Mouse (Mus musculus): ENCODE results near the gene Anapc15-ps. TPM values are rescaled to one million over a fixed set of nuclear protein-coding genes. Genes with fewer than 3 reads are reported as not detected.

Gene Anapc15-ps
- polyA plus RNA-seq, 1 experiment = 0.37 TPM

GRCm38 (mm10) chr10:95704847-95705246 is 31.6 kb upstream of the Anapc15-ps start:
- Histone ChIP-seq H3K79me2 (ENCODE audit: control insufficient read depth, insufficient read depth) (no peaks in the 10 kb centered on the region), H3K4me3 (no peak overlapping the region), H3K36me3 (ENCODE audit: control insufficient read depth, insufficient read depth) (no peaks in the 10 kb centered on the region), H3K4me2 (ENCODE audit: low read depth) (no peak overlapping the region), H3K27me3 (ENCODE audit: control insufficient read depth, insufficient read depth, insufficient read length) (no peaks in the 10 kb centered on the region), H3ac (ENCODE audit: control insufficient read depth, insufficient read length) (no peak overlapping the region)
- TF ChIP-seq TCF3 (IDR thresholded peaks at IDR 0.05; ENCODE audit: insufficient read length, low read depth) (no peak), MYOG (IDR thresholded peaks at IDR 0.05; ENCODE audit: control insufficient read depth in 1 of 3, insufficient read depth in 1 of 3, insufficient read length in 2 of 3, low read depth in 2 of 3) (no peak), SRF (IDR thresholded peaks at IDR 0.05; ENCODE audit: control insufficient read depth, insufficient read length, low read depth) (no peak), POLR2A (IDR thresholded peaks at IDR 0.05; ENCODE audit: insufficient read length, low read depth) (no peak), MAX (IDR thresholded peaks at IDR 0.05; ENCODE audit: low read depth) (no peak), POLR2AphosphoS2 (IDR thresholded peaks at IDR 0.05; ENCODE audit: insufficient read length, low read depth) (no peak), E2F4 (IDR thresholded peaks at IDR 0.05; ENCODE audit: insufficient read depth) (no peak), MYOD1 (IDR thresholded peaks at IDR 0.05; ENCODE audit: control insufficient read depth in 1 of 3, insufficient read length in 2 of 3, low read depth in 2 of 3) (no peak), REST (IDR thresholded peaks at IDR 0.05; ENCODE audit: insufficient read depth, insufficient read length) (no peak), USF1 (IDR thresholded peaks at IDR 0.05; ENCODE audit: low read depth) (no peak)

- no peak for TF ChIP-seq POLR2A (IDR thresholded peaks at IDR 0.05; ENCODE audit: insufficient read length, low read depth)
- peak in 2 of 3 experiments; percentile 3 to 61 for TF ChIP-seq MYOD1 (IDR thresholded peaks at IDR 0.05; ENCODE audit: control insufficient read depth in 1 of 3, insufficient read length in 2 of 3, low read depth in 2 of 3)
- Histone ChIP-seq H3K27me3 (ENCODE audit: control insufficient read depth, insufficient read depth, insufficient read length) (no peaks in the 10 kb centered on the region), H3K4me2 (ENCODE audit: low read depth) (no peak overlapping the region), H3K36me3 (ENCODE audit: control insufficient read depth, insufficient read depth) (no peaks in the 10 kb centered on the region), H3K79me2 (ENCODE audit: control insufficient read depth, insufficient read depth) (no peaks in the 10 kb centered on the region), H3K4me3 (no peak overlapping the region), H3ac (ENCODE audit: control insufficient read depth, insufficient read length) (no peak overlapping the region)
Observed at GRCm38 (mm10) chr10:95703730-95704129, 30.5 kb upstream of the Anapc15-ps start.

GRCm38 (mm10) chr10:95700422-95700821 is 27.2 kb upstream of the Anapc15-ps start:
- Histone ChIP-seq H3ac (ENCODE audit: control insufficient read depth, insufficient read length) (no peak overlapping the region), H3K79me2 (ENCODE audit: control insufficient read depth, insufficient read depth) (no peaks in the 10 kb centered on the region), H3K4me3 (no peak overlapping the region), H3K4me2 (ENCODE audit: low read depth) (no peak overlapping the region), H3K27me3 (ENCODE audit: control insufficient read depth, insufficient read depth, insufficient read length) (no peaks in the 10 kb centered on the region), H3K36me3 (ENCODE audit: control insufficient read depth, insufficient read depth) (no peaks in the 10 kb centered on the region)
- TF ChIP-seq E2F4 (IDR thresholded peaks at IDR 0.05; ENCODE audit: insufficient read depth) = no peak
- no peak for TF ChIP-seq POLR2A (IDR thresholded peaks at IDR 0.05; ENCODE audit: insufficient read length, low read depth)
- no peak for TF ChIP-seq POLR2AphosphoS2 (IDR thresholded peaks at IDR 0.05; ENCODE audit: insufficient read length, low read depth)
- no peak for TF ChIP-seq MAX (IDR thresholded peaks at IDR 0.05; ENCODE audit: low read depth)
- TF ChIP-seq SRF (IDR thresholded peaks at IDR 0.05; ENCODE audit: control insufficient read depth, insufficient read length, low read depth) = no peak
- no peak for TF ChIP-seq TCF12 (IDR thresholded peaks at IDR 0.05; ENCODE audit: insufficient read depth, poor library complexity, severe bottlenecking)
- TF ChIP-seq MYOG (IDR thresholded peaks at IDR 0.05; ENCODE audit: control insufficient read depth in 1 of 3, insufficient read depth in 1 of 3, insufficient read length in 2 of 3, low read depth in 2 of 3) = no peak
- TF ChIP-seq TCF3 (IDR thresholded peaks at IDR 0.05; ENCODE audit: insufficient read length, low read depth) = no peak
- no peak for TF ChIP-seq REST (IDR thresholded peaks at IDR 0.05; ENCODE audit: insufficient read depth, insufficient read length)
- TF ChIP-seq USF1 (IDR thresholded peaks at IDR 0.05; ENCODE audit: low read depth) = no peak
- no peak for TF ChIP-seq CEBPB (IDR thresholded peaks at IDR 0.05; ENCODE audit: insufficient read depth, poor library complexity, severe bottlenecking)
- TF ChIP-seq MYOD1 (IDR thresholded peaks at IDR 0.05; ENCODE audit: control insufficient read depth in 1 of 3, insufficient read length in 2 of 3, low read depth in 2 of 3) = no peak

- H3K4me2 ChIP-seq (ENCODE audit: low read depth) = no peak overlapping the region
- H3K36me3 ChIP-seq (ENCODE audit: control insufficient read depth, insufficient read depth) = no peaks in the 10 kb centered on the region
- H3K4me3 ChIP-seq = no peak overlapping the region
- no peaks in the 10 kb centered on the region for H3K79me2 ChIP-seq (ENCODE audit: control insufficient read depth, insufficient read depth)
- TF ChIP-seq E2F4 (IDR thresholded peaks at IDR 0.05; ENCODE audit: insufficient read depth) = no peak
- TF ChIP-seq MYOD1 (IDR thresholded peaks at IDR 0.05; ENCODE audit: control insufficient read depth in 1 of 3, insufficient read length in 2 of 3, low read depth in 2 of 3) = no peak
- no peak for TF ChIP-seq CEBPB (IDR thresholded peaks at IDR 0.05; ENCODE audit: insufficient read depth, poor library complexity, severe bottlenecking)
- no peak for TF ChIP-seq POLR2A (IDR thresholded peaks at IDR 0.05; ENCODE audit: insufficient read length, low read depth)
- TF ChIP-seq MAX (IDR thresholded peaks at IDR 0.05; ENCODE audit: low read depth) = no peak
- no peak for TF ChIP-seq SRF (IDR thresholded peaks at IDR 0.05; ENCODE audit: control insufficient read depth, insufficient read length, low read depth)
- no peak for TF ChIP-seq REST (IDR thresholded peaks at IDR 0.05; ENCODE audit: insufficient read depth, insufficient read length)
- no peak for TF ChIP-seq TCF3 (IDR thresholded peaks at IDR 0.05; ENCODE audit: insufficient read length, low read depth)
- TF ChIP-seq TCF12 (IDR thresholded peaks at IDR 0.05; ENCODE audit: insufficient read depth, poor library complexity, severe bottlenecking) = no peak
- H3ac ChIP-seq (ENCODE audit: control insufficient read depth, insufficient read length) = no peak overlapping the region
- H3K27me3 ChIP-seq (ENCODE audit: control insufficient read depth, insufficient read depth, insufficient read length) = no peaks in the 10 kb centered on the region
Observed at GRCm38 (mm10) chr10:95698920-95699714, 25.9 kb upstream of the Anapc15-ps start.

- Histone ChIP-seq H3K36me3 (ENCODE audit: control insufficient read depth, insufficient read depth) (no peaks in the 10 kb centered on the region), H3K4me3 (no peak overlapping the region), H3K4me2 (ENCODE audit: low read depth) (no peak overlapping the region), H3K27me3 (ENCODE audit: control insufficient read depth, insufficient read depth, insufficient read length) (no peaks in the 10 kb centered on the region), H3ac (ENCODE audit: control insufficient read depth, insufficient read length) (no peak overlapping the region), H3K79me2 (ENCODE audit: control insufficient read depth, insufficient read depth) (no peaks in the 10 kb centered on the region)
- TF ChIP-seq MYOD1 (IDR thresholded peaks at IDR 0.05; ENCODE audit: control insufficient read depth in 1 of 3, insufficient read length in 2 of 3, low read depth in 2 of 3) (no peak), POLR2A (IDR thresholded peaks at IDR 0.05; ENCODE audit: insufficient read length, low read depth) (no peak), TCF12 (IDR thresholded peaks at IDR 0.05; ENCODE audit: insufficient read depth, poor library complexity, severe bottlenecking) (no peak), POLR2AphosphoS2 (IDR thresholded peaks at IDR 0.05; ENCODE audit: insufficient read length, low read depth) (no peak), USF1 (IDR thresholded peaks at IDR 0.05; ENCODE audit: low read depth) (no peak), E2F4 (IDR thresholded peaks at IDR 0.05; ENCODE audit: insufficient read depth) (no peak), MYOG (IDR thresholded peaks at IDR 0.05; ENCODE audit: control insufficient read depth in 1 of 3, insufficient read depth in 1 of 3, insufficient read length in 2 of 3, low read depth in 2 of 3) (no peak), TCF3 (IDR thresholded peaks at IDR 0.05; ENCODE audit: insufficient read length, low read depth) (no peak), REST (IDR thresholded peaks at IDR 0.05; ENCODE audit: insufficient read depth, insufficient read length) (no peak), SRF (IDR thresholded peaks at IDR 0.05; ENCODE audit: control insufficient read depth, insufficient read length, low read depth) (no peak), CEBPB (IDR thresholded peaks at IDR 0.05; ENCODE audit: insufficient read depth, poor library complexity, severe bottlenecking) (no peak), MAX (IDR thresholded peaks at IDR 0.05; ENCODE audit: low read depth) (no peak)
Observed at GRCm38 (mm10) chr10:95696253-95696641, 23.0 kb upstream of the Anapc15-ps start.

Data from myocyte (in vitro differentiated cells).